In genomic region chr11:43631645-43632044, GRCm38 (mm10) we compare ENCODE assay signal across 35 mouse cellular contexts. TPM values are rescaled to one million over a fixed set of nuclear protein-coding genes. Genes with fewer than 3 reads are reported as not detected.
"Had no signal": no experiment of that assay in that cellular context is flagged by ENCODE, and none has a peak within 500 bp of the region (broad histone marks: within the 10 kb centered on the region; RNA-seq: fewer than 3 reads in every experiment).

No protein-coding gene starts in this region.

- ATAC-seq: hindbrain, postnatal 0 days; intestine, embryonic 15.5 days; intestine, postnatal 0 days had no signal

- H3K9me3 ChIP-seq: heart, embryonic 13.5 days; heart, embryonic 15.5 days; hindbrain, embryonic 13.5 days; hindbrain, embryonic 15.5 days; intestine, embryonic 15.5 days; kidney, embryonic 15.5 days; limb, embryonic 10.5 days; limb, embryonic 12.5 days; liver, embryonic 13.5 days had no signal

- H3K36me3 ChIP-seq: heart, embryonic 13.5 days; heart, embryonic 15.5 days; hindbrain, embryonic 13.5 days; hindbrain, embryonic 15.5 days; intestine, embryonic 15.5 days; kidney, embryonic 15.5 days; limb, embryonic 10.5 days; limb, embryonic 12.5 days; liver, embryonic 13.5 days had no signal

- H3K27me3 ChIP-seq: heart, embryonic 13.5 days; heart, embryonic 15.5 days; hindbrain, embryonic 15.5 days; intestine, embryonic 15.5 days; kidney, embryonic 15.5 days; limb, embryonic 12.5 days; liver, embryonic 13.5 days had no signal

- H3K4me3 ChIP-seq: heart, adult 2 months; heart, embryonic 13.5 days; heart, embryonic 15.5 days; hindbrain, embryonic 13.5 days; hindbrain, embryonic 15.5 days; intestine, embryonic 15.5 days; kidney, embryonic 15.5 days; layer of hippocampus, adult 2 months; left cerebral cortex, adult 2 months; limb, embryonic 10.5 days; limb, embryonic 12.5 days; liver, embryonic 13.5 days had no signal

- H3K27ac ChIP-seq: heart, adult 2 months; hindbrain, embryonic 15.5 days; hindbrain, postnatal 0 days; intestine, embryonic 15.5 days; kidney, embryonic 15.5 days; limb, embryonic 12.5 days had no signal

- DNase-seq: gastrocnemius, postnatal 14 days; gastrocnemius, postnatal 36 days; heart, adult 11 months; heart, adult 2 months; heart, postnatal 14 days; heart, postnatal 36 days; kidney, adult 8-10 months; kidney, postnatal 14 days; kidney, postnatal 4 days; liver; liver, embryonic 13.5 days had no signal

RNA-seq across cellular contexts. Expression of gene Fabp6, which starts 30.3 kb away (rescaled TPM):
- total RNA-seq: gastrocnemius, adult 18-20 months; gastrocnemius, adult 8-10 months; gastrocnemius, postnatal 14 days; gastrocnemius, postnatal 36 days; heart, adult 2 months; heart, postnatal 14 days; heart, postnatal 36 days; hematopoietic stem cell, adult 5-6 weeks; hindbrain, postnatal 0 days; layer of hippocampus, adult 2 months; layer of hippocampus, postnatal 10 days; layer of hippocampus, postnatal 25 days; left cerebral cortex, adult 2 months; left cerebral cortex, postnatal 14 days; left cerebral cortex, postnatal 36 days had no signal
- polyA plus RNA-seq: gonadal fat pad, adult 2 months; heart, adult 2 months; heart, embryonic 11.5 days; heart, embryonic 13.5 days; heart, embryonic 15.5 days; heart, postnatal 0 days; hindbrain, embryonic 11.5 days; hindbrain, embryonic 13.5 days; hindbrain, embryonic 15.5 days; hindbrain, postnatal 0 days; kidney, embryonic 15.5 days; limb, embryonic 10.5 days; limb, embryonic 12.5 days; limb, embryonic 14.5 days; liver, embryonic 13.5 days had no signal

RNA-seq across cellular contexts. Expression of gene 4933415A04Rik, which starts 44.8 kb away (rescaled TPM):
- total RNA-seq: gastrocnemius, postnatal 36 days had no signal
